Mouse (Mus musculus): ENCODE data around the gene Srpr. TPM values are rescaled to one million over a fixed set of nuclear protein-coding genes. Genes with fewer than 3 reads are reported as not detected.

The Srpr gene
- polyA plus RNA-seq, 1 experiment from 2014 or later: 115 TPM

DNA sequence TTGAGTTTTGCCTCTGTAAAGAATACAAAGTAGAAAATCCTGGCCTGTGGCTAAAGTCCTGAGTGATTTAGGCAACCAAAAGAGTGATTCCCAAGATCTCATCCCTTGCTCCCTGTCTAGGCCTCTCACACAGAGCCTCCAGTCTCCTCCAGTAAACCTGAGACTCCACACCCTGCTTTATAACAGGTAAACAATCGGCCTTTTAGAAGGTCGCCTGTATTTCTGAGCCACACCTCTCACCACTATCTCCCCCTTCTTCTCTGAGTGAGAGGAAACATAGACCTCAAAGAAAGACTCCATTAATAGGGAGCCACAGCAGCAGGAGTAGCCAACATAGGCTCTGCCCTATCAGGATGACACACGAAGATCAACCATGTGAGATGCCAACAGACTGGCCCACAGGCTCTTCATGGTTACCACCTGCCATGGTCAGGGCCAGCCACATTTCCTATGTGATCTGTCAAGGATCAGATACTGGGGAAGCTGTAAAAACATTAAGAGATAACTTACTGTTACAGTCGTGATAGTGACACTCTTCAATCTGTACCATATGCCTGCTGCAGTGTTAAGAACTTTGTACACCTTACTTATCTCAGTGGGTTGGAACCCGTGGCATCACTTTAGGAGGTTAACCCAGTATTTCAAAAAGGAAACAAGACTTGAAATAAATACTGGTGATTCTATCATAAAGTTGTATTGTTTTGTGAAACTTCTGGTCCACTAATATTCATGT is 35.7 kb upstream of the Srpr start:
- no peaks in the 10 kb centered on the region for H3K36me3 ChIP-seq (ENCODE audit: control insufficient read depth, insufficient read depth, low read length)
- peak; percentile 90 for ATAC-seq
- H3K4me3 ChIP-seq (ENCODE audit: low read length): no peak overlapping the region
- WGBS: 58% methylated on average over 5 of the region's 5 CpGs
- no peaks in the 10 kb centered on the region for H3K9me3 ChIP-seq (ENCODE audit: control insufficient read depth, low read length)
- H3K4me1 ChIP-seq (ENCODE audit: control insufficient read depth, insufficient read depth, low read length): peaks cover 13% of the 10 kb centered on the region; the same call in 1 of the 2 replicates
- H3K27ac ChIP-seq (ENCODE audit: low read length): peak overlapping the region; percentile 17
- no peak overlapping the region for H3K4me2 ChIP-seq (ENCODE audit: low read depth, low read length)
- peak overlapping the region; percentile 25; the same call in 1 of the 2 replicates for H3K9ac ChIP-seq (ENCODE audit: low read depth, low read length)
- H3K27me3 ChIP-seq (replicated peaks; ENCODE audit: control insufficient read depth, insufficient read depth, low read length): no peaks in the 10 kb centered on the region

GRCm38 (mm10) chr9:35166144-35166797 is 33.7 kb upstream of the Srpr start:
- ATAC-seq: peak; percentile 56

DNA sequence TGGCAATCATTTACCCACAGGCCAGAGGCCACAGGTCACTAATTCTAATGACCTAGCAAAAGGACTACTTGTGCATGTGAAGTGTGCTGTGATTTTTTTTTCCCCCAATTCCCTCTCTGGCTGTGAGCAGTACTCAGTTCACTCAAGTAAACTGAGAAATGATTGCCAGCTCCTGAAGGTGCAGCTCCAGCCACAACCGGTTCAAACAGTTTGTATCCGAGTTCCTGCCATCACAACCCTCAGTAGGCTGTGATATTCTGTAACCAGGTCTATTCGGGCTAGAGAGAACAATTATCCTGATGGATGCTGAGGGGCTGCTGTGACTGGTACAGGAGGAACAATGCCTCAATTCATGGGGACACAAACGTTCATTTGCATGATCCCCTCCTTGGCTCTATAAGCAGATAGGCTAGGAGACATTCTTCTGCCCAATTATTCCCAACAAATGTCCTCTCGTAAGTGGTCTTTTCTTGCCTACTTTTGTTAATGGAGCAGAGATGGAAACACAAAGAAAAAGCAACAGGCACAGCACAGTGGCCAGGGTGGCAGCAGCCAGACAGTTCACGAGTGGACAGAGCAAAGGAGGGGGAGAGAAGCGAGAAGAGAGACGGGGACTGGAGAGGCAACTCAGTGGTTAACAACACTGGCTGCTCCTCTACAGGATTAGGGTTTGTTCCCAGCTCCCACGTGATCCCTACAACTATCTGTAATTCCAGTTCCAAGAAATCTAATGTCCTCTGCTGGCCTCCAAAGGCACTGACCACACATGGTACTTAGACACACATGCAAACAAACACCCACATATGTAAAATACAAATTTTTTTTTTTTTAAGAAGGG is 33.0 kb upstream of the Srpr start:
- Histone ChIP-seq H3K9ac (ENCODE audit: low read depth, low read length) (no peak overlapping the region), H3K9me3 (ENCODE audit: control insufficient read depth, low read length) (no peaks in the 10 kb centered on the region), H3K4me3 (ENCODE audit: low read length) (no peak overlapping the region), H3K27ac (ENCODE audit: low read length) (no peak overlapping the region), H3K27me3 (replicated peaks; ENCODE audit: control insufficient read depth, insufficient read depth, low read length) (no peaks in the 10 kb centered on the region), H3K4me1 (ENCODE audit: control insufficient read depth, insufficient read depth, low read length) (peaks cover 13% of the 10 kb centered on the region; the same call in 1 of the 2 replicates), H3K36me3 (ENCODE audit: control insufficient read depth, insufficient read depth, low read length) (0 out of 2 replicates have a peak, but pooled peaks cover 3% of the 10 kb centered on the region), H3K4me2 (ENCODE audit: low read depth, low read length) (no peak overlapping the region)
- ATAC-seq: no peak
- 57% methylated on average over 9 of the region's 9 CpGs for WGBS

More at GRCm38 (mm10) chr9:35166144-35166797, 33.7 kb upstream of the Srpr start:
- H3K27me3 ChIP-seq (replicated peaks; ENCODE audit: control insufficient read depth, insufficient read depth, low read length): no peaks in the 10 kb centered on the region
- H3K4me1 ChIP-seq (ENCODE audit: control insufficient read depth, insufficient read depth, low read length): peaks cover 13% of the 10 kb centered on the region; the same call in 1 of the 2 replicates
- no peak overlapping the region for H3K4me3 ChIP-seq (ENCODE audit: low read length)
- H3K9me3 ChIP-seq (ENCODE audit: control insufficient read depth, low read length): no peaks in the 10 kb centered on the region
- 0 out of 2 replicates have a peak, but pooled peaks cover 3% of the 10 kb centered on the region for H3K36me3 ChIP-seq (ENCODE audit: control insufficient read depth, insufficient read depth, low read length)
- no peak overlapping the region for H3K9ac ChIP-seq (ENCODE audit: low read depth, low read length)
- no peak overlapping the region for H3K4me2 ChIP-seq (ENCODE audit: low read depth, low read length)
- 22% methylated on average over 3 of the region's 3 CpGs for WGBS
- no peak overlapping the region for H3K27ac ChIP-seq (ENCODE audit: low read length)

- WGBS: 93% methylated on average over 7 of the region's 7 CpGs
- H3K36me3 ChIP-seq (ENCODE audit: control insufficient read depth, insufficient read depth, low read length): 0 out of 2 replicates have a peak, but pooled peaks cover 3% of the 10 kb centered on the region
These were observed 29.9 kb upstream of the Srpr start for GRCm38 (mm10) chr9:35170071-35170470.

DNA sequence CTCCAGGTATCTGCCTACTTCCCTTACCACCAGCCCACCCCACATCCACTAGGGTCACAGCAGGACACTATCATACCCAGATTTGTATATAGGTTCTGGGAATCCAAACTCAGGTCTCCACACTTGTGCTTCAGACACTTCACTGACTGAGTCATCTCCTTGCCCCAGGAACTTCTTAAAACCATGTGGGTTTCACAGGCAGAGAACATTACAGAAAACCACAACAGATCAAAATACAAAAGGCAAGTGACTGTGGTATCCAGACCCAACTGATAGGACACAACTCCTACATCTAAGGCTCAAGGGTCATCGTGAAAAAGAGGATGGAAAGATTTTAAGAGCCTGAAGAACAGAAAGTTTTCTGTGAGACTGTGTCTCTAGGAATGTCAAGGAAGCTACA is 26.6 kb upstream of the Srpr start:
- no peak overlapping the region for H3K4me3 ChIP-seq (ENCODE audit: low read length)
- H3K9me3 ChIP-seq (ENCODE audit: control insufficient read depth, low read length): no peaks in the 10 kb centered on the region
- peaks cover 5% of the 10 kb centered on the region; the same call in 1 of the 2 replicates for H3K4me1 ChIP-seq (ENCODE audit: control insufficient read depth, insufficient read depth, low read length)
- H3K4me2 ChIP-seq (ENCODE audit: low read depth, low read length): no peak overlapping the region
- 92% methylated on average over 1 of the region's 1 CpGs for WGBS
- 0 out of 2 replicates have a peak, but pooled peaks cover 3% of the 10 kb centered on the region for H3K36me3 ChIP-seq (ENCODE audit: control insufficient read depth, insufficient read depth, low read length)
- no peak for ATAC-seq
- H3K27me3 ChIP-seq (replicated peaks; ENCODE audit: control insufficient read depth, insufficient read depth, low read length): no peaks in the 10 kb centered on the region
- no peak overlapping the region for H3K9ac ChIP-seq (ENCODE audit: low read depth, low read length)
- no peak overlapping the region for H3K27ac ChIP-seq (ENCODE audit: low read length)

More at GRCm38 (mm10) chr9:35170071-35170470, 29.9 kb upstream of the Srpr start:
- Histone ChIP-seq H3K4me1 (ENCODE audit: control insufficient read depth, insufficient read depth, low read length) (peaks cover 9% of the 10 kb centered on the region; the same call in 1 of the 2 replicates), H3K27ac (ENCODE audit: low read length) (no peak overlapping the region), H3K4me3 (ENCODE audit: low read length) (no peak overlapping the region), H3K9ac (ENCODE audit: low read depth, low read length) (no peak overlapping the region), H3K4me2 (ENCODE audit: low read depth, low read length) (no peak overlapping the region), H3K27me3 (replicated peaks; ENCODE audit: control insufficient read depth, insufficient read depth, low read length) (no peaks in the 10 kb centered on the region), H3K9me3 (ENCODE audit: control insufficient read depth, low read length) (no peaks in the 10 kb centered on the region)
- no peak for ATAC-seq

GRCm38 (mm10) chr9:35175251-35176123 is 24.5 kb upstream of the Srpr start, which contains the start of gene Dcps:
Dcps (minus strand) TSS chr9:35176061.
- no peaks in the 10 kb centered on the region for H3K9me3 ChIP-seq (ENCODE audit: control insufficient read depth, low read length)
- peak within 1 kb of the TSS; percentile 81 for H3K27ac ChIP-seq (ENCODE audit: low read length)
- no peaks in the 10 kb centered on the region for H3K36me3 ChIP-seq (ENCODE audit: control insufficient read depth, insufficient read depth, low read length)
- peak within 1 kb of the TSS; percentile 88 for H3K4me2 ChIP-seq (ENCODE audit: low read depth, low read length)
- under 1% methylated on average over 38 of the region's 38 CpGs for WGBS
- peak within 1 kb of the TSS; percentile 68 for H3K4me3 ChIP-seq (ENCODE audit: low read length)
- peaks cover 5% of the 10 kb centered on the region; the same call in 1 of the 2 replicates for H3K4me1 ChIP-seq (ENCODE audit: control insufficient read depth, insufficient read depth, low read length)
- no peaks in the 10 kb centered on the region for H3K27me3 ChIP-seq (replicated peaks; ENCODE audit: control insufficient read depth, insufficient read depth, low read length)
- H3K9ac ChIP-seq (ENCODE audit: low read depth, low read length): peak within 1 kb of the TSS; percentile 77
- ATAC-seq: peak; percentile 99

DNA sequence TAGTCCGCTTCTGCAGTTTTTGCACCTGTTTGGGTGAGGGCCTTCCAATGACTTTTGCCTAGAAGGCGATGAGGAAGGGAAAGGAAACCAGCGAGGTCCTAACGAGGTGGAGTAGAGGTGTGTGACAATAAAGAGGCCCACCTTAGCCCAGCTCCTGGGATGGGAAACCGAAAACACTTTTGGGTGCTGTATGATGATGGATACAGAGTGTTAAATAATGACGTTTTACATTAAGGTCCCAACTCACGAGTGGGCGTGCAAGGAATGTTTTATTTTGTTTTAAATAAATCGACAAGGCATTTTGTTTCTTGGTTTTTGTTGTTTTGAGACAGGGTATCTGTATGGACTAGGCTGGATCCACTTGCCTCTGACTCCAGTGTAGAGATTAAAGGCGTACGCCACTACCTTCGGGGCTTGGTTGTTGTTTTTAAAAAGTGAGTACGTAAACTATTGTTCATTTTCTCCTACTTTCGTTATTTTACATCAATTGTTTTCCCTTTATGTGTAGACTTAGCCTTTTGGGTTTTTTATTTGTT is 23.8 kb upstream of the Srpr start:
- Histone ChIP-seq H3K9ac (ENCODE audit: low read depth, low read length) (no peak overlapping the region), H3K4me3 (ENCODE audit: low read length) (peak overlapping the region; percentile 68), H3K27me3 (replicated peaks; ENCODE audit: control insufficient read depth, insufficient read depth, low read length) (no peaks in the 10 kb centered on the region), H3K36me3 (ENCODE audit: control insufficient read depth, insufficient read depth, low read length) (no peaks in the 10 kb centered on the region), H3K4me1 (ENCODE audit: control insufficient read depth, insufficient read depth, low read length) (peaks cover 5% of the 10 kb centered on the region; the same call in 1 of the 2 replicates), H3K4me2 (ENCODE audit: low read depth, low read length) (peak overlapping the region; percentile 51), H3K9me3 (ENCODE audit: control insufficient read depth, low read length) (no peaks in the 10 kb centered on the region), H3K27ac (ENCODE audit: low read length) (no peak overlapping the region)
- ATAC-seq: no peak; the same call in 1 of the 2 replicates
- WGBS: 48% methylated on average over 14 of the region's 14 CpGs

- 83% methylated on average over 2 of the region's 2 CpGs for WGBS
- no peak for ATAC-seq
- H3K9ac ChIP-seq (ENCODE audit: low read depth, low read length): no peak overlapping the region
These were observed 17.1 kb upstream of the Srpr start for GRCm38 (mm10) chr9:35182832-35183231.

More at GRCm38 (mm10) chr9:35182832-35183231, 17.1 kb upstream of the Srpr start:
- Histone ChIP-seq H3K4me1 (ENCODE audit: control insufficient read depth, insufficient read depth, low read length) (no peaks in the 10 kb centered on the region), H3K36me3 (ENCODE audit: control insufficient read depth, insufficient read depth, low read length) (no peaks in the 10 kb centered on the region), H3K4me3 (ENCODE audit: low read length) (no peak overlapping the region), H3K9me3 (ENCODE audit: control insufficient read depth, low read length) (no peaks in the 10 kb centered on the region), H3K27ac (ENCODE audit: low read length) (no peak overlapping the region), H3K27me3 (replicated peaks; ENCODE audit: control insufficient read depth, insufficient read depth, low read length) (no peaks in the 10 kb centered on the region), H3K4me2 (ENCODE audit: low read depth, low read length) (no peak overlapping the region)
